Mouse (Mus musculus) stomach, embryonic 16.5 days (tissue): ENCODE results near the gene Edn1. TPM values are rescaled to one million over a fixed set of nuclear protein-coding genes. Genes with fewer than 3 reads are reported as not detected.

Experiments
- ATAC-seq: fragments of 200-750 bp; cut with Nextera tagmentation; 2 replicates; pipeline ENCODE4 v1.8.0; 2017; ENCODE audit warnings: moderate number of reproducible peaks, moderate TSS enrichment; ENCODE audit not compliant: insufficient read depth, low FRiP score
- H3K27ac ChIP-seq: fragments of 300-500 bp; sonication (generic); 2 replicates; pipeline ENCODE4 v1.5.1; 2014; ENCODE audit warnings: low read length
- H3K27me3 ChIP-seq: fragments of 300-500 bp; sonication (generic); 2 replicates; pipeline ENCODE4 v1.6.1; 2014; ENCODE audit warnings: low read length, control low read depth, mixed read lengths; ENCODE audit not compliant: control insufficient read depth, insufficient read depth
- H3K36me3 ChIP-seq: fragments of 300-500 bp; sonication (generic); 2 replicates; pipeline ENCODE4 v1.6.1; 2014; ENCODE audit warnings: low read length; ENCODE audit not compliant: control insufficient read depth, insufficient read depth
- H3K4me1 ChIP-seq: fragments of 300-500 bp; sonication (generic); 2 replicates; pipeline ENCODE4 v1.6.1; 2014; ENCODE audit warnings: low read length, control low read depth, mixed read lengths; ENCODE audit not compliant: control insufficient read depth, insufficient read depth
- H3K4me2 ChIP-seq: fragments of 300-500 bp; sonication (generic); 2 replicates; pipeline ENCODE4 v1.6.1; 2014; ENCODE audit warnings: low read depth, low read length, mixed read lengths
- H3K4me3 ChIP-seq: fragments of 300-500 bp; sonication (generic); replicated peaks from 2 replicates; pipeline ENCODE4 v1.5.1; 2014; ENCODE audit warnings: mild to moderate bottlenecking, low read length
- H3K9ac ChIP-seq: fragments of 300-500 bp; sonication (generic); 2 replicates; pipeline ENCODE4 v1.6.1; 2014; ENCODE audit warnings: low read length
- H3K9me3 ChIP-seq: fragments of 300-500 bp; sonication (generic); replicated peaks from 2 replicates; pipeline ENCODE4 v1.6.1; 2016; ENCODE audit warnings: low read length, control low read depth; ENCODE audit not compliant: control insufficient read depth
- WGBS: fragments of 180-500 bp; shearing (Covaris S2); extraction: QIAGEN DNeasy Blood & Tissue Kit; methylation state at CpG from one replicate; pipeline ENCODE4 v1.1.7; 2014; 5-methylcytosine and 5-hydroxymethylcytosine counted together
- polyA plus RNA-seq: library from polyadenylated mRNA; unstranded; fragments of >200 nt; fragmentation: Nextera tagmentation; extraction: Ambion mirVana; gene quantifications from 2 replicates; pipeline ENCODE4 v1.2.1, GENCODE M21; 2015

The Edn1 gene
- polyA plus RNA-seq, 1 experiment from 2014 or later: 4.6 TPM

GRCm38 (mm10) chr13:42337072-42337471 lies 35.8 kb downstream of the Edn1 start:
- no peak overlapping the region for H3K9ac ChIP-seq
- no peak overlapping the region for H3K4me2 ChIP-seq
- 67% methylated on average over 2 of the region's 2 CpGs for WGBS
- H3K4me3 ChIP-seq: no peak overlapping the region
- H3K9me3 ChIP-seq: no peaks in the 10 kb centered on the region
- H3K27ac ChIP-seq: no peak overlapping the region
- no peak for ATAC-seq
- no peaks in the 10 kb centered on the region for H3K4me1 ChIP-seq
- H3K27me3 ChIP-seq: no peaks in the 10 kb centered on the region
- H3K36me3 ChIP-seq: no peaks in the 10 kb centered on the region

- H3K9me3 ChIP-seq: no peaks in the 10 kb centered on the region
- no peaks in the 10 kb centered on the region for H3K36me3 ChIP-seq
- H3K4me3 ChIP-seq: no peak overlapping the region
- no peaks in the 10 kb centered on the region for H3K27me3 ChIP-seq
- H3K9ac ChIP-seq: no peak overlapping the region
- no peak overlapping the region for H3K4me2 ChIP-seq
- 52% methylated on average over 2 of the region's 2 CpGs for WGBS
- no peak for ATAC-seq
- H3K4me1 ChIP-seq: no peaks in the 10 kb centered on the region
- H3K27ac ChIP-seq: no peak overlapping the region
These were observed 38.2 kb downstream of the Edn1 start for GRCm38 (mm10) chr13:42339466-42339865.

- Histone ChIP-seq H3K9ac (no peak overlapping the region), H3K27ac (no peak overlapping the region), H3K9me3 (no peaks in the 10 kb centered on the region), H3K4me2 (no peak overlapping the region), H3K4me3 (no peak overlapping the region), H3K36me3 (no peaks in the 10 kb centered on the region), H3K27me3 (no peaks in the 10 kb centered on the region), H3K4me1 (no peaks in the 10 kb centered on the region)
- ATAC-seq: no peak
- WGBS: 39% methylated on average over 2 of the region's 2 CpGs
These were observed 40.7 kb downstream of the Edn1 start for GRCm38 (mm10) chr13:42341871-42342532.

GRCm38 (mm10) chr13:42345439-42345838 lies 44.2 kb downstream of the Edn1 start:
- Histone ChIP-seq H3K9me3 (no peaks in the 10 kb centered on the region), H3K27ac (no peak overlapping the region), H3K36me3 (no peaks in the 10 kb centered on the region), H3K4me2 (no peak overlapping the region), H3K4me1 (no peaks in the 10 kb centered on the region), H3K9ac (no peak overlapping the region), H3K27me3 (no peaks in the 10 kb centered on the region), H3K4me3 (no peak overlapping the region)
- WGBS: 71% methylated on average over 7 of the region's 7 CpGs
- ATAC-seq: no peak

GRCm38 (mm10) chr13:42346414-42346813 lies 45.1 kb downstream of the Edn1 start:
- Histone ChIP-seq H3K4me2 (no peak overlapping the region), H3K27ac (no peak overlapping the region), H3K36me3 (no peaks in the 10 kb centered on the region), H3K4me1 (no peaks in the 10 kb centered on the region), H3K4me3 (no peak overlapping the region), H3K9ac (no peak overlapping the region), H3K27me3 (no peaks in the 10 kb centered on the region), H3K9me3 (no peaks in the 10 kb centered on the region)
- WGBS: 44% methylated on average over 7 of the region's 7 CpGs
- ATAC-seq: no peak

GRCm38 (mm10) chr13:42351675-42352074 lies 50.4 kb downstream of the Edn1 start:
- H3K27ac ChIP-seq: no peak overlapping the region

More at GRCm38 (mm10) chr13:42351675-42352074, 50.4 kb downstream of the Edn1 start:
- Histone ChIP-seq H3K4me2 (no peak overlapping the region), H3K9ac (no peak overlapping the region), H3K4me1 (no peaks in the 10 kb centered on the region), H3K4me3 (no peak overlapping the region), H3K27me3 (no peaks in the 10 kb centered on the region), H3K36me3 (no peaks in the 10 kb centered on the region), H3K9me3 (no peaks in the 10 kb centered on the region)
- ATAC-seq: no peak
- WGBS: 58% methylated on average over 7 of the region's 7 CpGs

Other genes with a start within 250 kb of the Edn1 start
- 5.3 and 7.0 TPM in 2 replicates for gene Hivep1, start 249.5 kb upstream of the Edn1 start, polyA plus RNA-seq